Mouse (Mus musculus) myocyte (in vitro differentiated cells): ENCODE data around the gene Sdk1.

Source experiments
- CEBPB ChIP-seq: IDR thresholded peaks from 2 replicates; pipeline ENCODE4 v1.6.1; 2011; ENCODE audit warnings: mild to moderate bottlenecking, moderate library complexity; ENCODE audit not compliant: poor library complexity, insufficient read depth, severe bottlenecking
- E2F4 ChIP-seq: IDR thresholded peaks from one replicate; pipeline ENCODE4 v1.6.1; 2011; ENCODE audit warnings: mild to moderate bottlenecking, control low read depth, moderate library complexity; ENCODE audit not compliant: insufficient read depth
- MAX ChIP-seq: IDR thresholded peaks from one replicate; pipeline ENCODE4 v1.6.1; 2011; ENCODE audit warnings: low read depth, mild to moderate bottlenecking, control low read depth
- MYOD1 ChIP-seq, 3 experiments: IDR thresholded peaks; one replicate each; pipeline ENCODE4 v1.6.1; 2011; ENCODE audit warnings: control low read depth in 2 of 3, low read depth in 2 of 3, mild to moderate bottlenecking in 2 of 3, moderate library complexity in 1 of 3; ENCODE audit not compliant: insufficient read length in 2 of 3, control insufficient read depth in 1 of 3
- MYOG ChIP-seq, 3 experiments: IDR thresholded peaks; one replicate each; pipeline ENCODE4 v1.6.1; 2011; ENCODE audit warnings: control low read depth in 2 of 3, low read depth in 2 of 3, mild to moderate bottlenecking in 2 of 3; ENCODE audit not compliant: insufficient read length in 2 of 3, control insufficient read depth in 1 of 3, insufficient read depth in 1 of 3
- POLR2A ChIP-seq: IDR thresholded peaks from one replicate; pipeline ENCODE4 v1.6.1; 2011; ENCODE audit warnings: low read depth, mild to moderate bottlenecking, control low read depth, moderate library complexity; ENCODE audit not compliant: insufficient read length
- POLR2AphosphoS2 ChIP-seq: IDR thresholded peaks from one replicate; pipeline ENCODE4 v1.6.1; 2011; ENCODE audit warnings: low read depth, control low read depth; ENCODE audit not compliant: insufficient read length
- REST ChIP-seq: IDR thresholded peaks from one replicate; pipeline ENCODE4 v1.6.1; 2011; ENCODE audit warnings: mild to moderate bottlenecking, control low read depth, moderate library complexity; ENCODE audit not compliant: insufficient read depth, insufficient read length
- SRF ChIP-seq: IDR thresholded peaks from one replicate; pipeline ENCODE4 v1.6.1; 2011; ENCODE audit warnings: low read depth; ENCODE audit not compliant: control insufficient read depth, insufficient read length
- TCF12 ChIP-seq: IDR thresholded peaks from one replicate; pipeline ENCODE4 v1.6.1; 2011; ENCODE audit warnings: mild to moderate bottlenecking, control low read depth; ENCODE audit not compliant: poor library complexity, insufficient read depth, severe bottlenecking
- TCF3 ChIP-seq: IDR thresholded peaks from one replicate; pipeline ENCODE4 v1.6.1; 2011; ENCODE audit warnings: low read depth, control low read depth; ENCODE audit not compliant: insufficient read length
- USF1 ChIP-seq: IDR thresholded peaks from one replicate; pipeline ENCODE4 v1.6.1; 2011; ENCODE audit warnings: low read depth, mild to moderate bottlenecking, control low read depth, moderate library complexity

GRCm38 (mm10) chr5:141940636-141941035 is 699.3 kb downstream of the Sdk1 start:
- no peak for TF ChIP-seq MYOD1 (IDR thresholded peaks at IDR 0.05; ENCODE audit: control insufficient read depth in 1 of 3, insufficient read length in 2 of 3, low read depth in 2 of 3)
- no peak for TF ChIP-seq POLR2A
- no peak for TF ChIP-seq E2F4
- TF ChIP-seq USF1 = no peak
- TF ChIP-seq TCF12 = no peak
- TF ChIP-seq POLR2AphosphoS2 = no peak
- no peak for TF ChIP-seq SRF
- no peak for TF ChIP-seq MAX
- TF ChIP-seq CEBPB = no peak
- no peak for TF ChIP-seq REST
- TF ChIP-seq MYOG (IDR thresholded peaks at IDR 0.05; ENCODE audit: control insufficient read depth in 1 of 3, insufficient read depth in 1 of 3, insufficient read length in 2 of 3, low read depth in 2 of 3) = no peak
- TF ChIP-seq TCF3 = no peak
